Mouse (Mus musculus): ENCODE measurements at regions not wholly inside any gene's neighbourhood (a gene's known extent, or its start where the extent isn't known, plus 50 kb on each side); places are given as distances from the start of the nearest gene placed in this dataset.

DNA sequence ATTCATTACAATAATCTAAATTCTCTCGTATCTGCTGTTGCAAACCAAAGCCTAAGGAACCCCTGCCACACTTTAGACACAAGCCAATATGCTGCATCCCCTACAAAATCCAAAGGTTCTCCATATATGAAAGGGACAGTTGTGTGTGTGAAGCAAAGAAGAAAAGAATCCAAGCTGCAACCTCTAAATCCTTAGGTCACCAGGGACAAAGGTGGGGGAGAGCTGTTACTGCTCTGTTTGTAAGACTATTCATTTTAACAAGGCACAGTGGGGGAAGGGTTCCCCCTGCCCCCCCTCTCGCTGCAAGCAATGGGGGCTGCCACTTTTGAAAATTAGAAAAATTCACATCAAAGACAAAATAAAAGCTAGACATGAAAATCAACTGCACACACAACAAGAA lies 231.4 kb downstream of the Sox4 start:
- no peak for TF ChIP-seq POLR2A (IDR thresholded peaks at IDR 0.05; ENCODE audit: borderline replicate concordance, insufficient read depth, low read length)
- no peak for TF ChIP-seq CTCF (IDR thresholded peaks at IDR 0.05; ENCODE audit: borderline replicate concordance, insufficient read depth, low read depth, low read length)
